In genomic region chr2:130469366-130469765, GRCm38 (mm10) we compare ENCODE assay signal across 14 mouse cellular contexts. TPM values are rescaled to one million over a fixed set of nuclear protein-coding genes. Genes with fewer than 3 reads are reported as not detected.
DNase-seq lines count a peak whose midpoint lies in the region; ATAC-seq and TF ChIP-seq lines count a peak whose summit lies in the region.
"Had no signal": no experiment of that assay in that cellular context is flagged by ENCODE, and none has a peak within 500 bp of the region (broad histone marks: within the 10 kb centered on the region; RNA-seq: fewer than 3 reads in every experiment).

No protein-coding gene starts in this region.

- no peaks in the 10 kb centered on the region for H3K27me3 ChIP-seq in limb, embryonic 14.5 days (ENCODE audit: control insufficient read depth, insufficient read depth, low read length)
- H3K27me3 ChIP-seq in limb, embryonic 10.5 days (ENCODE audit: low read depth, poor library complexity, severe bottlenecking) = no peaks in the 10 kb centered on the region
- no peaks in the 10 kb centered on the region for H3K27me3 ChIP-seq in forebrain, postnatal 0 days (ENCODE audit: insufficient read depth, low read length)
- no peaks in the 10 kb centered on the region for H3K27me3 ChIP-seq in stomach, postnatal 0 days (ENCODE audit: control insufficient read depth, insufficient read depth, low read length)
- H3K27me3 ChIP-seq: CH12.LX; limb, embryonic 15.5 days had no signal

- H3K4me3 ChIP-seq in limb, embryonic 14.5 days (replicated peaks; ENCODE audit: low read length) = no peak overlapping the region
- no peak overlapping the region for H3K4me3 ChIP-seq in limb, embryonic 10.5 days
- H3K4me3 ChIP-seq in forebrain, postnatal 0 days (ENCODE audit: low read depth, low read length) = no peak overlapping the region
- H3K4me3 ChIP-seq in stomach, postnatal 0 days (ENCODE audit: low read depth, low read length) = no peak overlapping the region
- H3K4me3 ChIP-seq: limb, embryonic 15.5 days had no signal

- TF ChIP-seq CTCF in forebrain, postnatal 0 days (IDR thresholded peaks at IDR 0.05; ENCODE audit: low read depth) = no peak
- no peak for TF ChIP-seq CTCF in stomach, postnatal 0 days (IDR thresholded peaks at IDR 0.05; ENCODE audit: low read depth)

- TF ChIP-seq POLR2A in limb, embryonic 14.5 days (IDR thresholded peaks at IDR 0.05; ENCODE audit: borderline replicate concordance, extremely low read depth, insufficient read depth, insufficient read length) = no peak

- H3K27ac ChIP-seq in limb, embryonic 14.5 days (replicated peaks; ENCODE audit: low read depth, low read length) = no peak overlapping the region
- H3K27ac ChIP-seq in limb, embryonic 10.5 days = no peak overlapping the region
- H3K27ac ChIP-seq in forebrain, postnatal 0 days (ENCODE audit: low read depth, low read length) = peak overlapping the region; percentile 85
- H3K27ac ChIP-seq in stomach, postnatal 0 days (replicated peaks) = no peak overlapping the region
- H3K27ac ChIP-seq: limb, embryonic 15.5 days had no signal

- DNase-seq in limb, embryonic 14.5 days (ENCODE audit: low spot score) = peak; percentile 67
- DNase-seq in limb, embryonic 10.5 days (ENCODE audit: low spot score) = no peak
- DNase-seq in embryo, embryonic 11 days = peak; percentile 51
- DNase-seq in forebrain, postnatal 0 days = peak; percentile 81
- DNase-seq in retina, embryonic 14.5 days (ENCODE audit: low spot score) = peak; percentile 68
- no peak for DNase-seq in heart, adult 11 months
- no peak for DNase-seq in stomach, postnatal 0 days (ENCODE audit: low spot score)
- DNase-seq: adrenal gland, postnatal 25 days; cerebellum, adult 11 months; heart, postnatal 36 days; kidney, adult 9 months; thymus, postnatal 4 days had no signal

- WGBS in limb, embryonic 14.5 days = 62% methylated on average over 4 of the region's 4 CpGs
- 81% methylated on average over 4 of the region's 4 CpGs for WGBS in limb, embryonic 10.5 days
- 9% methylated on average over 4 of the region's 4 CpGs for WGBS in forebrain, postnatal 0 days
- WGBS in stomach, postnatal 0 days = 54% methylated on average over 4 of the region's 4 CpGs

- TF ChIP-seq EP300 in stomach, postnatal 0 days (optimal IDR thresholded peaks at IDR 0.05) = no peak

- peaks cover 9% of the 10 kb centered on the region; the same call in 1 of the 2 replicates for H3K4me1 ChIP-seq in limb, embryonic 14.5 days (ENCODE audit: control insufficient read depth, insufficient read depth, low read length)
- H3K4me1 ChIP-seq in limb, embryonic 10.5 days = no peaks in the 10 kb centered on the region
- peaks cover 26% of the 10 kb centered on the region for H3K4me1 ChIP-seq in forebrain, postnatal 0 days (ENCODE audit: insufficient read depth)
- H3K4me1 ChIP-seq in stomach, postnatal 0 days (replicated peaks; ENCODE audit: control insufficient read depth, insufficient read depth) = no peaks in the 10 kb centered on the region

- H3K9ac ChIP-seq in limb, embryonic 14.5 days (ENCODE audit: low read depth, low read length, severe bottlenecking) = no peak overlapping the region
- no peak overlapping the region for H3K9ac ChIP-seq in forebrain, postnatal 0 days
- H3K9ac ChIP-seq in stomach, postnatal 0 days (ENCODE audit: low read length) = no peak overlapping the region
- H3K9ac ChIP-seq: limb, embryonic 15.5 days had no signal

- ATAC-seq in limb, embryonic 14.5 days (ENCODE audit: low FRiP score, low read depth) = peak; percentile 41; the same call in 1 of the 2 replicates
- ATAC-seq in forebrain, postnatal 0 days = peak; percentile 94
- ATAC-seq in stomach, postnatal 0 days (ENCODE audit: low FRiP score, low TSS enrichment) = no peak

- H3K9me3 ChIP-seq in limb, embryonic 14.5 days (ENCODE audit: control insufficient read depth, low read length) = no peaks in the 10 kb centered on the region
- no peaks in the 10 kb centered on the region for H3K9me3 ChIP-seq in limb, embryonic 10.5 days (replicated peaks)
- no peaks in the 10 kb centered on the region for H3K9me3 ChIP-seq in forebrain, postnatal 0 days (ENCODE audit: low read length)
- no peaks in the 10 kb centered on the region for H3K9me3 ChIP-seq in stomach, postnatal 0 days (ENCODE audit: control insufficient read depth, low read length)
- H3K9me3 ChIP-seq: limb, embryonic 15.5 days had no signal

- no peaks in the 10 kb centered on the region for H3K36me3 ChIP-seq in limb, embryonic 14.5 days (ENCODE audit: control insufficient read depth, insufficient read depth, low read length)
- H3K36me3 ChIP-seq in limb, embryonic 10.5 days = no peaks in the 10 kb centered on the region
- no peaks in the 10 kb centered on the region for H3K36me3 ChIP-seq in forebrain, postnatal 0 days (ENCODE audit: insufficient read depth)
- no peaks in the 10 kb centered on the region for H3K36me3 ChIP-seq in stomach, postnatal 0 days (ENCODE audit: control insufficient read depth, insufficient read depth, low read length)
- H3K36me3 ChIP-seq: limb, embryonic 15.5 days had no signal

- no peak overlapping the region for H3K4me2 ChIP-seq in limb, embryonic 14.5 days (replicated peaks; ENCODE audit: low read depth, low read length, severe bottlenecking)
- H3K4me2 ChIP-seq in forebrain, postnatal 0 days (ENCODE audit: low read depth) = peak overlapping the region; percentile 15
- no peak overlapping the region for H3K4me2 ChIP-seq in stomach, postnatal 0 days (replicated peaks; ENCODE audit: low read depth)
- H3K4me2 ChIP-seq: limb, embryonic 15.5 days had no signal

RNA-seq across cellular contexts. Expression of gene Ptpra, which starts 19.3 kb away (rescaled TPM):
- 81.7 and 94.9 TPM in 2 replicates for polyA plus RNA-seq in limb, embryonic 14.5 days (2012; rRNA removed)
- polyA plus RNA-seq in limb, embryonic 14.5 days (2014; fragmentation: Nextera tagmentation; extraction: Ambion mirVana) = 118 and 124 TPM in 2 replicates
- 73.2 and 85.5 TPM in 2 replicates for polyA plus RNA-seq in limb, embryonic 10.5 days (2016; fragmentation: Nextera tagmentation; extraction: Ambion mirVana)
- total RNA-seq in forebrain, postnatal 0 days (2014; rRNA removed) = 154 and 167 TPM in 2 replicates
- polyA plus RNA-seq in forebrain, postnatal 0 days (2015; fragmentation: Nextera tagmentation; extraction: Ambion mirVana) = 142 and 162 TPM in 2 replicates
- 45.1 and 45.7 TPM in 2 replicates for polyA plus RNA-seq in stomach, postnatal 0 days (2015; fragmentation: Nextera tagmentation; extraction: Ambion mirVana)

RNA-seq across cellular contexts. Expression of gene Pced1a, which starts 44.9 kb away (rescaled TPM):
- 57.5 and 64.1 TPM in 2 replicates for polyA plus RNA-seq in limb, embryonic 14.5 days (2012; rRNA removed)
- polyA plus RNA-seq in limb, embryonic 14.5 days (2014; fragmentation: Nextera tagmentation; extraction: Ambion mirVana) = 13.0 and 13.2 TPM in 2 replicates
- polyA plus RNA-seq in limb, embryonic 10.5 days (2016; fragmentation: Nextera tagmentation; extraction: Ambion mirVana) = 13.4 and 13.9 TPM in 2 replicates
- total RNA-seq in forebrain, postnatal 0 days (2014; rRNA removed) = 15.9 and 18.0 TPM in 2 replicates
- polyA plus RNA-seq in forebrain, postnatal 0 days (2015; fragmentation: Nextera tagmentation; extraction: Ambion mirVana) = 7.9 and 9.2 TPM in 2 replicates
- 4.4 and 4.9 TPM in 2 replicates for polyA plus RNA-seq in stomach, postnatal 0 days (2015; fragmentation: Nextera tagmentation; extraction: Ambion mirVana)

RNA-seq across cellular contexts. Expression of gene Vps16, which starts 45.2 kb away (rescaled TPM):
- 148 and 170 TPM in 2 replicates for polyA plus RNA-seq in limb, embryonic 14.5 days (2012; rRNA removed)
- polyA plus RNA-seq in limb, embryonic 14.5 days (2014; fragmentation: Nextera tagmentation; extraction: Ambion mirVana) = 67.0 and 82.3 TPM in 2 replicates
- polyA plus RNA-seq in limb, embryonic 10.5 days (2016; fragmentation: Nextera tagmentation; extraction: Ambion mirVana) = 101 and 121 TPM in 2 replicates
- total RNA-seq in forebrain, postnatal 0 days (2014; rRNA removed) = 78.7 and 99.8 TPM in 2 replicates
- polyA plus RNA-seq in forebrain, postnatal 0 days (2015; fragmentation: Nextera tagmentation; extraction: Ambion mirVana) = 68.7 and 76.7 TPM in 2 replicates
- polyA plus RNA-seq in stomach, postnatal 0 days (2015; fragmentation: Nextera tagmentation; extraction: Ambion mirVana) = 37.0 and 38.9 TPM in 2 replicates

Comparison
In these comparisons a context has a peak if more than half of its experiments do, and no peak if none do; other contexts are left out.
1. DNase-seq: peak in limb, embryonic 14.5 days (single experiment), embryo, embryonic 11 days (single experiment), forebrain, postnatal 0 days (single experiment) and retina, embryonic 14.5 days (single experiment); none in limb, embryonic 10.5 days (single experiment), heart, adult 11 months (single experiment) and stomach, postnatal 0 days (single experiment).